Mouse (Mus musculus): Measurements from ENCODE around the gene Hyal3.
"Not testable (repeated sequence)": the region's sequence is repeated elsewhere in the genome, so short reads cannot be mapped to it uniquely, and the experiment has no call there.

The Hyal3 gene

GRCm38 (mm10) chr9:107573774-107574173 lies 6.8 kb upstream of the Hyal3 start:
- not testable (repeated sequence) for DNase-seq

GRCm38 (mm10) chr9:107575579-107576356 lies 4.8 kb upstream of the Hyal3 start:
- DNase-seq, result peak in 1 of 2 experiments; percentile 44

DNA sequence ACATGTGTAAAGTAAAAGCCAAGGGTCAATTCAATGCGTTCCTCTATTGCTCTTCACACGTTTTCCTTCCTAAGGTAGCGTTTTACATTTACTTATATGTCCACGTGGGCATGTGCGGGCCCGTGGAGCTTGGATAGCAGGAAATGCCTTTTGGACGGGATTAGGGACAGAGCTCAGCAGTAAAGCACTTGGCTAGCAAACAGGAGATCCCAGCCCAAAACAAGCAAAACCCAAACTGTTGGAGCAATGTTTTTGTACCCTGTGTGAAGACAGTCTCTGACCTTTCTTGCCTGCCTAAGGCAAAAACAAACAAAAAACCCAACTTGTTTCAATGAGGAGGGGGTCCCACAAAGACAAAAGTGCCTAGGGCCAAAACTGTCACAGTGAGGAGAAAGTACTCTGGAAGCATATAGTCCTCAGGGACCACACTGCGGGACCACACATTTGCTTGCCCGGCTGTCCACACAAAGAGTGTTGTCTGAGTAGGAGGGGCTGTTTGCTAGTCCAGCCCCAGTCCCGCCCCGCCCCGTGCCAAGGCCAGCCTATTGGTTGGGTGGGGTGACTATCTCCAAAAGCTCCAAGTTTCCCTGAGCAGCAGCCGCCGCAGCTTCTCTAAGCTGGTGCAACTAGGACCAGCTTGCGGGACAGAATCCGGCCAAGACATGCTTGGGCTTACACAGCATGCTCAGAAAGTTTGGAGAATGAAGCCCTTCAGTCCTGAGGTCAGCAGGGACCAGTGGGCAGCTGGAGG lies 4.1 kb upstream of the Hyal3 start, which contains the start of gene Hyal1:
Gene Hyal1, plus strand, starts transcription at position 571 of the 751 bp plus-strand sequence.
- peak in 1 of 2 experiments; percentile 36 for DNase-seq

- DNase-seq, result no peak
These were observed 2.7 kb upstream of the Hyal3 start for GRCm38 (mm10) chr9:107577871-107578270.

- no peak for DNase-seq
These were observed 2.0 kb upstream of the Hyal3 start, which contains the start of gene Naa80 for GRCm38 (mm10) chr9:107578587-107578986. Gene Naa80, plus strand, starts transcription at chr9:107578887.

DNA sequence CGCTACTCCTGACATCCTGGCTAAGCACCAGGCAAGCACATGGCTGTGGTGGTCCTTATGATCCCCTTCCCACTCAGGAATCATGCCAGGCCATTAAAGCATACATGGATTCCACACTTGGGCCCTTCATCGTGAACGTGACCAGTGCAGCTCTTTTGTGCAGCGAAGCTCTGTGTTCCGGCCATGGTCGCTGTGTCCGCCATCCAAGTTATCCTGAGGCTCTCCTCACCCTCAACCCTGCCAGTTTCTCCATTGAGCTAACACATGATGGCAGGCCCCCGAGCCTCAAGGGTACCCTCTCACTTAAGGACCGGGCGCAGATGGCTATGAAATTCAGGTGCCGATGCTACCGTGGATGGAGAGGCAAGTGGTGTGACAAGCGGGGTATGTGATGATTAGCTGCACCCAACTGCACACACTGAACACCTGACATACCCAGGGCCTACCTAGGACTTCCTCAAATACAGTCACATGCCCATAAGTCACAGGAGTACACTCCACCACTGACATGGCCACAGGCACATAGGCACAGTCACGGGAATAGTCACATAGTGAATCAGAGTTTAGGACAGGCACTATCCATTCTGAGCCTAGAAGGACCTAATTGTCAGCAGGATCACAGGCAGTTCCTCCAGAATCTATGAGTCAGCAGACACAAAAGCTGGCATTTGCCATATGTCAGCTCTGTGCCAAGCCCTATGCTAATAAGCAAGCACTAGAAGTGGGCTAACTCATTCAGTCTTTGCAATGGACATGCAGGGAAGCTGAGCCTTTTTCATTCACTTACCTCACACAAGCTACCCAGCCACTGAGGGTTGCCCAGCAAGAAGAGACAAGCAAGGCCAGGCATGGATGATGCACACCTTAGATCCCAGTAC lies 1.4 kb upstream of the Hyal3 start:
- peak; percentile 47 to 70 for DNase-seq

DNA sequence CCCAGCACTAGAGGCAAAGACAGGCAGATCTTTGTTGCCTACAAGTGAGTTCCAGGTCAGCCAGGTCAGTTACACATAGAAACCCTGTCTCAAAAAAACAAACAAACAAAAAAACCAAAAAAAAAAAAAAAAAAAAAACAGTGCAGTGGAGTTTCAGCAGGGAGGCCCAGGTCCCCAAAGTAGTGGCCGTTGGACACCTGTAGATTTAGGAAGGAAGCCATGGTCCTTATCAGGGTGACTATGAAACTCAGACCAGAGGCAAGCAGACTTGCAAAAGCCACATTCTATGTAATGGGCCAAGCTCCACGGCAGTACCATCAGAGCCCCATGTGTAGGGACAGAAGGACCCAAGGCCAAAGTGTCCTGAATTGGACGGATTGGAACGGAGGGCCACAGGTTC lies 966 bp downstream of the Hyal3 start:
- no peak for DNase-seq

DNA sequence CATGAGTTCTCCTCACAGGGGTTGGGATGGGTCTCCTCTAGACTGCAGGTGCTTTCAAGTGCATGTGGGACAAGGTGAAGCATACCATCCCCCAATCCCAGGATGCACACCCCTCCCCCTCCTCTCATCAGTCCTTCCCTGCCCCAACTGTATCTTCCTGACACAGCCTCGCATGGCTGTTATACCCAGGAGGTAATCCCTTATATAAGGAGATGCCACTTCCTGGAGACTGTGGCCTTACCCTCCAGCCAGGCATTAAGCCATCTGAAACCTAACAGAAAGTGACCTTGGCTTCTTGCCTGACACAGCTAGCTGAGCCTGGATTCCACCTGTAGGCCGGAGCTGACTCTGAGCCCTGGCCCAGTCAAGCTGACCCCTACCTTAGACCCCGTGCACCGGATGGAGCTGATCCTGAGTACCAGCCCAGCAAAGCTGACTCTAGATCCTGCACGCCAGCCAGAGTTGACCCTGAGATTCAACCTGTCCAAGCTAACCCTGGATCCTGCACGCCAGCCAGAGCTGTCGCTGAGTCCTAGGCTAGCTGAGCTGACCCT lies 2.0 kb downstream of the Hyal3 start:
- peak in 1 of 2 experiments; percentile 25 for DNase-seq

DNA sequence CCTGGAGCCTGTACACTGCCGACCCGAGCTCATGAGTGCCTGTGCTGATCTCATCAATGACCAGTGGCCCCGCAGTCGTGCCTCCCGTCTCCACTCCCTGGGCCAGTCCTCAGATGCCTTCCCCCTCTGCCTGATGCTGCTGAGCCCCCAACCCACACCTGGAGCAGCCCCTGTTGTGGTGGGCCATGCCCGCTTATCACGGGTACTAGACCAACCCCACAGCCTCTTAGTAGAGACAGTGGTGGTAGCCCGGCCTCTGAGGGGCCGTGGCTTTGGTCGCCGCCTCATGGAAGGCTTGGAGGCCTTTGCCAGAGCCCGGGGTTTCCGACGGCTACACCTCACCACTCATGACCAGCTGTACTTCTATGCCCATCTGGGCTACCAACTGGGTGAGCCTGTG lies 2.6 kb downstream of the Hyal3 start:
- no peak for DNase-seq

DNA sequence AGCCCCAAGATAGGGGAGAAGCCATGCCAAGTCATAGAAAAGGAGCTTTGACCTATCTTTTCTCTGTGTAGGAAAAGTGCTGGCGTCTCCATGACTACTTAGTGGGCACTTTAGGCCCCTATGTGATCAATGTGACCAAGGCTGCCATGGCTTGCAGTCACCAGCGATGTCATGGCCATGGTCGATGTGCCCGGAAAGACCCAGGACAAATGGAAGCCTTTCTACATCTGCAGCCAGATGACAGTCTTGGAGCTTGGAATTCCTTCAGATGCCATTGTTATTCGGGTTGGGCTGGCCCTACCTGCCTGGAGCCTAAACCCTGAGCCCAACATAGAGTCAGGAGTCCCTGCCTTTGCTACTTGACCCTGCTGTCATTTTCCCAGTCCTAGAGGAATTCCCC lies 5.9 kb downstream of the Hyal3 start:
- peak in 1 of 2 experiments; percentile 34 for DNase-seq

DNA sequence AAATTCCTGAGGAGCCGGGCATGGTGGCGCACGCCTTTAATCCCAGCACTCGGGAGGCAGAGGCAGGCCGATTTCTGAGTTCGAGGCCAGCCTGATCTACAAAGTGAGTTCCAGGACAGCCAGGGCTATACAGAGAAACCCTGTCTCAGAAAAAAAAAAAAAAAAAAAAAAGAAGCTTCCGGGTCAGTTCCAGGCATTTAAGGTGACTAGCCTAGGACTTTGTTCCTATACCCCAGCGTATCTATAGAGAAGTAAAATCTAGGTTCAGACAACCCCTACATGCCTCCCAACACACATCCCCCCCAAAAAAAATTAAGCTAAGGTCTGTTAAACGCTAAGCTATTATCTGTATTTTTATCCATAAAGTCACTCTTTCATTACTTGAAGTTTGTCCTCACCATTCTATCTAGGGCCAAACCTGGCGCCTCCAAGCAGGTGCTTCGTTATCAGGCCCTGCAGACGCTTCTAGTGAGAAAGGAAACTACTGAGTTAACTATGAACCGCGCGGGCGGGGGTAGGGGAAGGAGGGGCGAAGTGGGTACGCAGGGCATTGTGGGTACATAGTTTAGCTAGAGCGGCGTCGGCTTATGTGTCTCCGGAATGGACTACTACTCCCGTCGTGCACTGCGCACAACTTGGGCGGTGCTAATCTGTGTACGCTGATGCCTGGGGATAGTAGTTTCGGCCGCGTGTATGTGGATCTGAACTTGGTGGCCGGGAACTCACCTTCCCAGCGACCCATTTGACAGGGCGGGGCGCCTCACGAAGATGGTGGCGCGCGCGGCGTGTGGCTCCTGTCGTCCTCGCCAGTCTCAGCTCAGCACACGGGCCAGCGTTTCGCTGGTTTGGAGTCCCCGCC lies 6.6 kb downstream of the Hyal3 start, which contains the start of gene Ifrd2:
Gene Ifrd2, plus strand, starts transcription at position 669 of the 859 bp plus-strand sequence.
- peak; percentile 95 to 100 for DNase-seq

DNA sequence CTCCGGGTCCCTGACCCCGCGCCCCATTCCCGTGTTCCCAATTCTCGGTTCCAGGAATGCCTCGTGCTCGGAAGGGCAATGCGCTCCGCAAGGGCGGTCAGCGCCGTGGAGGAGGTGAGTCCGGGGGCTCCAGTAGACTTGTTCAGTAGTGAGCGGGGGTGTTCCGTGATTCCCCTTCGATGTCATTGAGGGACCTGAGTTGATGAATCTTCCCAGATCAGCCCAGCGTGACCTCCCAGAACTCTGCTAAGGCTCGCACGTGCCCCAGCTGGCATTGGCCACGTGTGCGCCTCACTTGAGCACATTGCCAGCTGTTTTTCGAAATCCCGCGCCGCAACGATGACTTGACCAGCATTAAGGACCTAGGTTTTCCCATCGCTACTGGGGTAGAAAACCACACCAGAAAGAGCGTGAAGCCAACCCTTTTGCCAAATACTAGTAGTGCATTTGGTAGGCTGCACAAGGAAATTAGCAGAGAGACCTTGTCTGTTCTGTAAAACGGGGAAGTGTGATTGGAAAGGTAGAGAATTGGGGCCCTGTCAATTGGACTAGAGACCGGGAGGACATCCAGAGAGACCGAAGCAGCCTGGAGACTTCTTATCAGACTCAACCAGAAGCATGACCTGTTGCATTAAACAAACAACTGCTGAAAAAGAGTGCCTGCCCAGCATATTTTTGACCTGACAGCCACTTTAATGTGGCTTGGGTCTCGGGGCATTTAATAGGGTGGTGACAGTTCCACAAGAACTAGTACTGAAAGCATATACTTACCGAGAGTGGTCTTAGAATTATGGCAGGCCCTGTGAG lies 7.4 kb downstream of the Hyal3 start:
- no peak for DNase-seq

- DNase-seq, result peak in 1 of 2 experiments; percentile 45
These were observed 9.6 kb downstream of the Hyal3 start for GRCm38 (mm10) chr9:107590058-107590772.

DNA sequence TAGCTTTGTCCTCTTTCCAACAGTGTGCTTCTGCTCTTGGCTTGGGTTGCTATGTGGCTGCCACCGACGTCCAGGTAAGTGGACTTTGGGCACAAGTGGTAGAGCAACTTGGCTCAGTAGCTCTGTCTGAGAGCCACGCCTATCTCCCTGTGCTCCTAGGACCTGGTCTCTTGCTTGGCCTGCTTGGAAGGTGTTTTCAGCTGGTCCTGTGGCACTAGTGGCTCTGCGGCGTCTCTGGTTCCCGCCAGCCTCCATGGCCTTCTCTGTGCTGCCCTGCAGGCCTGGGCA lies 10.1 kb downstream of the Hyal3 start:
- DNase-seq, result no peak

DNA sequence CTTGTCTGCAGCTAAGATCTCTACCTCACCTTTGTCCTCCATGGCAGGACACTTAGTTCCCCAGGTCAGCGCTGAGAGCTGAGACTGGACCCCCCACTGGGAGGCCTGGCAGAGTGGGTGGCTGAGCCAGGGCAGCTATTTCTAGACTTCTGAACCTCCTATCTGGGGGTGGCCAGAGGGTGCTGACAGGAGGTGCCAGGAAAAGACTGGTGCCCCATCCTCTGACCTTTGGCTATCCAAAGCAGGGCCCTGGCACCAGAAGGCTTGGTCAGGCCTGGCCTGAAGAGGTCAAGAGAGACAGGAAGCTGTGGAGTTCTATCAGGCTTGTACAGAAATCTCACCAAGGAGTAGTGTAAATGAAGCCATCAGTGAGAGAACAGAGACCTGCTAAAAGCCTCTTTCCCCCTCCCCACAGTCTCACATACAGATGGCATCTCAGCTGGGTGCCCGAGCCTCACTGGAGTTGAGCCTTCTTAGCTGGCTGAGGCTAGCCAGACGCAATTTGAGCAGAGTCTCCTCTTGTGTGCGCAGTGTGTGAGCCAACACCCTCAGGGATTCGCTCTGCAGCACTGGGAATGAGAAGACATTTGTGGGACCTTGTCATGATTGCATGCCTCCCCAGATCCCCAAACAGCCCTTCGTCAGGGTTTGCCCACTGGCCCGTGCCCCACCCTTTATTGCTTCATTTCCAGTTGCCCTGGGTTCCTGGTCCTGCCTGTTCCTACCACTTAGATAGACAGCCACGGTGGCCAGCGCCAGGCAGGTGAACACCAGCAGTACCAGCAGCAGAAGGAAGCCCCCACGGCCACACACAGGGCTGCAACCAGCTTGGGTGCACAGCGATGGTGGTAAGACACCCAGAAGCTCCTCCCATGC lies 12.7 kb downstream of the Hyal3 start:
- DNase-seq, result peak; percentile 88 to 93

GRCm38 (mm10) chr9:107594281-107595062 lies 13.9 kb downstream of the Hyal3 start:
- no peak for DNase-seq

DNA sequence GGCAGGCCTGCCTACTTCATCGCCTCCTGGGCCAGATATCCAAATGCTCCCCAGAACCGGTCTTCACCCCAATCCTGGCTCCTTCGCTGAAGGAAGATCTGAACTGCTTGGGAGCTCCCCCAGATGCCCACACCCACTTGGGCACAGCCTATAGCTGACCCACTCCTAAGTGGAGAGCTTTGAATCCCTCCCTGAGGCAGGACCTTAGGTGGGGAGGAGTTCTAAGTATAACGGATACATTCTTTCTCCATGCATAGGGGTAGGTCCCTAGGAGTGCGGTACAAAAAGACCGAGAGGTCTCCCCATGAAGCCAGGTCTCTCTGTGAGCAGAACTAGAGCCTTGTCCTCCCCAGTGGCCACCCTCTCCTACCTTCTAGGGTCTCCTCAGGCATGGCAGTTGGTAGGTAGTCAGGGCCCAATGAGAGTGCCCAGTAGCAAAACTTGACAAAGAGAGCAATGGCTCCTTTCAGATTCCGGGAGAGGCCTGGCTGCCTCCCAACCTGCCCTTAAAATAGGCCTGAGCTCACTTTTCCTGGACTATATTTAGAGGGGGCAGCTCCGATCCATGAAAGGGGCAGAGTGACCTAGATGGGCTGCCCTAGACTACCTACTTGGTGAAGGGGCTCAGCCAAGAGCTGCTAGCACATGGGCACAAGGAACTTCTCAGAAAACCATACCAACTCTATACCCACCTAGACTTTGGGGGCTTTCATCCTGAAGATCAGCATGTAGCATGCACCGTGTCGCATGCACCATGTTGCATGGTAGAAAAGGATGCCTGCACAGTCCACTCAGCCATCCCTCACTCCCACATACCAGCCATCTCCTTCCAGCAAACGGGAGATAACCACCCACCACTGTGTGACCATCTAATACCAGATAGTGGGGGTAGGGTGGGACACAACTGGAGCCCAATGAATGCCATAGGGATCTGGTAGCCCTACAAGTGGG lies 16.3 kb downstream of the Hyal3 start:
- no peak for DNase-seq

Data from cerebellum, adult 18-20 months (tissue).